Mouse (Mus musculus): ENCODE data around the gene A730061H03Rik. TPM values are rescaled to one million over a fixed set of nuclear protein-coding genes. Genes with fewer than 3 reads are reported as not detected.
A peak's percentile ranks its signal among the peaks of the same experiment; 100 is the strongest.

The A730061H03Rik gene
- polyA plus RNA-seq, 1 experiment, result not detected

DNA sequence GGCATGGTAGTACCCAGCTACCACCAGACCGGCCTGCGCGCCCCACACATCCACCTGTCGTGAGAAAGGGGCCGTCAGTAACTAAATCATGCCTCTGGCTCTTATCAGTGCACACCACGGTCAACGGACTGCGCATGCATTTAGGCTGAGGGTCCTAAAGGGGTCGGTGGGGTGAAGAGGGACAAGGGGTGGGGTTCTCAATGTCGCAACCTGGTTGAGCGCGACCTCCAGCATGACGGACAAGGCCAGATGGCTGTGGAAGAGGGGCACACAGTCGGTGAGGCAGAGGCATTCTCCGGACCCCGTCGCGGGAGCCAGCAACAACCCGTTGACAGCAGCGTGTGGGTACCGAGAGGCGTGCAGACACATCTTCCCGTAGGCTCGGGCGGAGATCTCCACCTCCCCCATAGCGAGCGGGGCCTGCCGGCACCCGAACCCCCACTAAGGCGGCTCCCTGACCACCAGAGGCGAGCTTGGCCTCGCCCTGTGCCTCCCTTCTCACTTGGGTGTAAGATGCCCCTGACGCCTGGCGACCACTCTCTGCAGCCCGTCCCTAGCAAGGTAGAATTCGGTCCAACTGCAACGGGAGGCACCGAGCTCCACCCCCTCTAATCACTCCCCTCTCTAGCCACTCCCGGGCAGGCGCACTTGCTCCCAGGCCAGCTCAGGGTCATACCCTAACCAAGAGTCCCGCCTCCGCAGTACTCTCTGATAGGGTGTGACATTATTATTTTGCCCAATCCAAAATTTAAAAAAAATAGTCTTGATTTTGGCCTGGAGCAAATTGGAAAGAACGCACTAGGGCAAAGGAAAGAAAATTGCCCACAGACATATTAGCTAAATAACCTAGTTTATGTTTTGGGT, 24.7 kb upstream of the A730061H03Rik start, which contains the start of gene Emc9:
Gene Emc9, minus strand, starts transcription at position 601 of the 864 bp plus-strand sequence.
- Histone ChIP-seq H3K36me3 (ENCODE audit: control insufficient read depth) (peaks cover 49% of the 10 kb centered on the region), H3K27me3 (ENCODE audit: control insufficient read depth) (no peaks in the 10 kb centered on the region), H3K9me3 (ENCODE audit: control insufficient read depth, low read length) (no peaks in the 10 kb centered on the region), H3K4me3 (replicated peaks) (peak within 1 kb of the TSS; percentile 75), H3K4me1 (ENCODE audit: control insufficient read depth) (peaks cover 79% of the 10 kb centered on the region)
- TF ChIP-seq TAL1 (IDR thresholded peaks at IDR 0.05; ENCODE audit: low read length) (no peak), GATA1 (IDR thresholded peaks at IDR 0.05; ENCODE audit: low read length) (no peak)

DNA sequence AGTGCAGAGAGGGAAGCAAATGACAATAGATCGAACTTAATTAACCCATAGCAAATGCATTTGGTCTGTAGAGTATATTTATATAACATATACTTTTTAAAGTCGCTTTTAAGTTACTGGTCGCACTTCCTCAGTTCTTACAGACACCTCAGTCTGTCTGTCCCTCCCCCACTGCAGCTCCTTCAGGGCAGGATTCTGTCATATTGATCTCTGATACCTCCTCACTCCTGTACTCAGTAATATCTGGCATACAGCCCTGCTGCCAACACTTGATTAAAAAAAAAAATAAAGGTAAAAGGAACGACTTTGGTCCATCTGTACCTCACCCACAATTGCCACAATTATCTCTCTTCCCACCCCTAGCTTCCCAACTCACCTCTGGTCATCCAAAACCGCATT, 24.1 kb upstream of the A730061H03Rik start:
- Histone ChIP-seq H3K4me1 (ENCODE audit: control insufficient read depth) (peaks cover 79% of the 10 kb centered on the region), H3K27me3 (ENCODE audit: control insufficient read depth) (no peaks in the 10 kb centered on the region), H3K4me3 (replicated peaks) (peak overlapping the region; percentile 75), H3K36me3 (ENCODE audit: control insufficient read depth) (peaks cover 49% of the 10 kb centered on the region), H3K9me3 (ENCODE audit: control insufficient read depth, low read length) (no peaks in the 10 kb centered on the region)
- TF ChIP-seq TAL1 (IDR thresholded peaks at IDR 0.05; ENCODE audit: low read length) (no peak), GATA1 (IDR thresholded peaks at IDR 0.05; ENCODE audit: low read length) (no peak)

DNA sequence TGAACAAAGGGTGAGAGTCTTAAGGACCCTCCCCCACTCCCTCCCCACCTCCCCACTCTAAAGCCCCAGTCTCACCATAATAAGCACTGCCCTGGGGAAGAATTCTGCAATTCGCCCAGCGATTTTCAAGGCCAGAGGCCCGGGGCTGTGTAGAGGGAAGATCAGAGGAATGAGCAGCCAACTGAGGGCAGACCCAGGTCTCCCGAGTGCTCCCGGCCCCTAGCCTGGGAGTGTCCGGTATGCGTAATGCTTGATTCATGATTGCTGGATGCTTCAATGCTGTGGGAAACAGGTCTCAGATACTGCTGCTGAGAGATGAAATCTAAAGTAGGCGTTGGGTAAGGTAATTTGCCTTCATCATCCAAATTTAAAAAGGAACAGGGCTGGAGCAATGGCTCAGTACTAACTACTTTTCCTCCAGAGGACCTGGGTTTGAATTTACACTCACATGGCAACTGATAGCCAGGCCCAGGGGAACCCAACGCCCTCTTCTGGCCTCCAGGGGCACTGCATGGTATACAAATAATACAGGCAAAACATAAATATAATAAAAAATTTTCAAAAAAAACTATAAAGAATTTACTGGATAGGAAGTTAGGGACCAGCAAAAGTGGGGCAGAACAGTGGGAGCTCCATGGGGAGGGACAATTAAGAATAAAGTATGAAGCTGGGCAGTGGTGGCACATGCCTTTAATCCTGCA, 21.9 kb upstream of the A730061H03Rik start:
- Histone ChIP-seq H3K9me3 (ENCODE audit: control insufficient read depth, low read length) (no peaks in the 10 kb centered on the region), H3K4me3 (replicated peaks) (no peak overlapping the region), H3K4me1 (ENCODE audit: control insufficient read depth) (peaks cover 81% of the 10 kb centered on the region), H3K27me3 (ENCODE audit: control insufficient read depth) (no peaks in the 10 kb centered on the region), H3K36me3 (ENCODE audit: control insufficient read depth) (peaks cover 31% of the 10 kb centered on the region)
- TF ChIP-seq GATA1 (IDR thresholded peaks at IDR 0.05; ENCODE audit: low read length) (no peak), TAL1 (IDR thresholded peaks at IDR 0.05; ENCODE audit: low read length) (no peak)

DNA sequence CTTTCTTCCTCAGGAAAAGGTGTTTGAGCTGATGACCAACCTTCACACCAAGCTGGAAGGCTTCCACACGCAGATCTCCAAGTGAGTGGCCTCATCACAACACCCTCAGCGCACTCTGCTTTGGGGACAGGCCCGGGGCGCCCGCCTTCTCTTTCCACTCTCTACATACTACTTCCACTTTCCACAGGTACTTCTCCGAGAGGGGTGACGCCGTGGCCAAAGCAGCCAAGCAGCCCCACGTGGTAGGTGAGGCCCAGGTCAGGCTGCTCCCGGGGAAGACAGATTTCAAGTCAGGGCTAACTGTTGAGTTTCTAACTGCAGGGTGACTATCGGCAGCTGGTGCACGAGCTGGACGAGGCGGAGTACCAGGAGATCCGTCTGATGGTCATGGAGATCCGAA, 20.5 kb upstream of the A730061H03Rik start:
- TF ChIP-seq GATA1 (IDR thresholded peaks at IDR 0.05; ENCODE audit: low read length), result no peak
- TF ChIP-seq TAL1 (IDR thresholded peaks at IDR 0.05; ENCODE audit: low read length), result no peak
- Histone ChIP-seq H3K4me1 (ENCODE audit: control insufficient read depth) (peaks cover 72% of the 10 kb centered on the region), H3K9me3 (ENCODE audit: control insufficient read depth, low read length) (no peaks in the 10 kb centered on the region), H3K27me3 (ENCODE audit: control insufficient read depth) (no peaks in the 10 kb centered on the region), H3K36me3 (ENCODE audit: control insufficient read depth) (peaks cover 28% of the 10 kb centered on the region), H3K4me3 (replicated peaks) (no peak overlapping the region)

DNA sequence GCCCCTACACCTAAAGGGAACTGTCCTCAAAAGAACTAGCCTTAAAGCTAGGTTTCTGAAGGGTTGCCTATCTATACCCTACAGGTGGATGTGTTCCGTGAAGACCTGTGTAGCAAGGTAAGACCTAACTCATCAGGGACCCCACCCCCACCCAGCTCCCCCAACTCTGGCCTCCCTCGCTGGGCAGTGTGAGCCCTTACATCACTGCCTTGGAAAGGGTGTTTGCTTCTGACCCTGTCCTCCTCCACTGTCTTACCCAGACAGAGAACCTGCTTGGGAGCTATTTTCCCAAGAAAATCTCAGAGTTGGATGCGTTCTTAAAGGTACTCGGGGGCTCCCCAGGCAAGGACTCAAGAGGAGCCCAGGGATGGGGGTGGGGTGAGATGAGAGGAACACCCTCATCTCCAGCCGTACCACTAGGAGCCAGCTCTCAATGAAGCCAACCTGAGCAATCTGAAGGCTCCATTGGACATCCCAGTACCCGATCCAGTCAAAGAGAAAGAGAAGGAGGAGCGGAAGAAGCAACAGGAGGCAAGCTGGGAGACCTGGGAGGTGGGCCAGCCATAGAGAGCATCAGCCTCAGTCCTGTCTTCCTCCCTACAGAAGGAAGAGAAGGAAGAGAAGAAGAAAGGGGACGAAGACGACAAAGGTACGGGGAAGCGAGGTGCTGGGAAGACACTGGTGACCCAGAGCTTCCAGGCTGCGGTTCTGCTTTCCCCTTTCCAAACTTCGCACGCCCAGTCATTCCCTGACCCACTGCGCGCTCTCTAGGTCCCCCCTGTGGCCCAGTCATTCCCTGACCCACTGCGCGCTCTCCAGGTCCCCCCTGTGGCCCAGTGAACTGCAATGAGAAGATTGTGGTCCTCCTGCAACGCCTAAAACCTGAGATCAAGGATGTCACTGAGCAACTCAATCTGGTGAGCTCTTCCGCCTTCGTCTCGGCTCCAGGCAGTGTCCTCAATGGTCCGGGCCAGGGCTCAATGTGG, 19.6 kb upstream of the A730061H03Rik start:
- Histone ChIP-seq H3K9me3 (ENCODE audit: control insufficient read depth, low read length) (no peaks in the 10 kb centered on the region), H3K27me3 (ENCODE audit: control insufficient read depth) (no peaks in the 10 kb centered on the region), H3K36me3 (ENCODE audit: control insufficient read depth) (peaks cover 28% of the 10 kb centered on the region), H3K4me1 (ENCODE audit: control insufficient read depth) (peaks cover 64% of the 10 kb centered on the region), H3K4me3 (replicated peaks) (no peak overlapping the region)
- TF ChIP-seq TAL1 (IDR thresholded peaks at IDR 0.05; ENCODE audit: low read length), result no peak
- no peak for TF ChIP-seq GATA1 (IDR thresholded peaks at IDR 0.05; ENCODE audit: low read length)

DNA sequence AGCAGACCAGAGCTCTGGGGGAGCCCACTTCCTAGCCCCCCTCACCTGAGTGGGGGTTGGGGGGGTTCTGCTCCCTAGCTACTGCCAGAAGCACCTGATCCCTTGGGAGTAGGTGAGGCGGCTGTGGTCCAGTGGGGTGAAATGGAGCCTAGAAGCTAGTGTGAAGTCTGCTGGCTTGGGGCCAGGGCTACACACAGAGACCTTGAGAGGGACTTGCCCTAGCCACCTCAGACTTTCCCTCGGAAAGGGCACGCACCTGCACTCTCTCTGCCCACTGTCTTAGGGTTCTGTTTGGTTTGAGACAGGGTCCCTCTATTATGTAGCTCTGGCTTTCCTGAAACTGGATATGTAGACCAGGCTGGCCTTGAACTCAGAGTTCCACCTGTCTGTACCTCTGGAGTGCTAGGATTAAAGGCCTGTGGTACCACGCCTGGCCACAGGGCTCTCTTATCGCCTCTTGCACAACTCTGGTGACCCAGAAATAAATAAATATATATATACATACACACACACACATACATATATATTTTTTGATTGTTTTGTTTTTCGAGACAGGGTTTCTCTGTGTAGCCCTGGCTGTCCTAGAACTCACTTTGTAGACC, 18.6 kb upstream of the A730061H03Rik start:
- H3K27me3 ChIP-seq (ENCODE audit: control insufficient read depth), result no peaks in the 10 kb centered on the region
- H3K9me3 ChIP-seq (ENCODE audit: control insufficient read depth, low read length), result no peaks in the 10 kb centered on the region
- peaks cover 54% of the 10 kb centered on the region for H3K4me1 ChIP-seq (ENCODE audit: control insufficient read depth)
- peaks cover 28% of the 10 kb centered on the region for H3K36me3 ChIP-seq (ENCODE audit: control insufficient read depth)
- no peak for TF ChIP-seq GATA1 (IDR thresholded peaks at IDR 0.05; ENCODE audit: low read length)
- TF ChIP-seq TAL1 (IDR thresholded peaks at IDR 0.05; ENCODE audit: low read length), result no peak
- H3K4me3 ChIP-seq (replicated peaks), result peak overlapping the region; percentile 67

DNA sequence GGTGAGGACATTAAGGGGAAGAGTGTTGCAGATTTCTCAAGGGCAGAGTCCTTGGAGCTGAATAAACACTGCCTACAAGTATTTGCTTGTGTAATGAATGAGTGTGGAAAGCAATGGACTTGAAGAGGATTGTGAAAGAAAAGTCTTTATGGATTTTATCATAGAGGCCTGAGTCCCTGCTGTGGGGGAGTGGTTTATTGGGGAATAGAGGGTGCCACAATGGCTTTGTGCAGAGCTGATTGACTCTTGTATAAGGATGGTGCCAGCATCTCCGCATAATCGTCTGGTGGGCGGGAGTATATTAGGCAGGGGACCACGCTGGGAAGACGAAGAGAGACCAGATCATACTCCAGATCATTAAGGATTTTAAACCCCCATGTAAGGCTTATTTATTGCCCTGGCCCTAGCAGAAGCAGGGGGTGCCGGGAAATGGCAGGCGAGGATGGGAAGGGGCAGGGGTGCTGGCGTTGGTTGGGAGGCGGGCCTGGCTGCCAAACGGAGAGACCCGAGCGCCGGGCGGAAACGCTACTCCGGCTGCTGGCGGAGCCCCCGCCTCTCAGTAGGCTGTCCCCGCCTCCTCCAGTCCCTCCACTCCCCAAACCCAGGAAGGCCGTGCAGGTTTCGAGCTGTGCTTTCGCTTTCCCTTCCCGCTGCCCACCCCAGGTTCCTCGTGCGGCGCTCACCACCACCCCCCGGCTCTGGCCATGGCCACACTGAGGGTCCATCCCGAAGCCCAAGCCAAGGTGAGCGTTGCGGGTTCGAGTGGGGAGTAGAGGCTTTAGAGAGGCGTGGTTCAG, 17.9 kb upstream of the A730061H03Rik start, which contains the start of gene Psme1:
Gene Psme1, plus strand, starts transcription at position 253 of the 797 bp plus-strand sequence.
- Histone ChIP-seq H3K4me3 (replicated peaks) (peak within 1 kb of the TSS; percentile 67), H3K9me3 (ENCODE audit: control insufficient read depth, low read length) (no peaks in the 10 kb centered on the region), H3K4me1 (ENCODE audit: control insufficient read depth) (peaks cover 48% of the 10 kb centered on the region), H3K36me3 (ENCODE audit: control insufficient read depth) (peaks cover 25% of the 10 kb centered on the region), H3K27me3 (ENCODE audit: control insufficient read depth) (no peaks in the 10 kb centered on the region)
- TF ChIP-seq GATA1 (IDR thresholded peaks at IDR 0.05; ENCODE audit: low read length), result no peak
- no peak for TF ChIP-seq TAL1 (IDR thresholded peaks at IDR 0.05; ENCODE audit: low read length)

Data from erythroblast, embryonic 14.5 days (primary cell).